Mouse (Mus musculus) A20 (cell line): ENCODE measurements at regions not wholly inside any gene's neighbourhood (a gene's known extent, or its start where the extent isn't known, plus 50 kb on each side); places are given as distances from the start of the nearest gene placed in this dataset.

Experiments
- DNase-seq: peaks from one replicate; pipeline ENCODE4 v3.0.0-alpha.2; 2011; ENCODE audit warnings: low read depth, low spot score

DNA sequence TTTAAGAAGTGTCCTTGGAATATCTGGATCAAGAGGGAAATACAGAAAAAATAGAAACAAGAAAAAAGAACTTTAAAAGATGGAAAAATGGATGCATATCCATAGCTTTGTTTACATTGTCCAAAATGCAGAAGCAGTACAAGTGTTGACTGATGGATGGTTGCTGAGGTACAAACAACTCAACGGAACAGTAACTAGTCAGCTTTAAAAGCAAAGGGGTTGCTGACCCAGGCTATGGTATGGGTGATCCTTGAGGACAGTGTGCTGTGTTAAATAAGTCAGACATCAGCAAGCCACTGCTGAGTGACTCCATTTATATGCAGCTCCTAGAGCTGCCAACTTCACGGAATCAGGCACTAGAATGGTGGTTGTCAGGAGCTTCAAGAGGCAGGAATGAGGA, 338.9 kb upstream of the Tmc3 start:
- no peak for DNase-seq

DNA sequence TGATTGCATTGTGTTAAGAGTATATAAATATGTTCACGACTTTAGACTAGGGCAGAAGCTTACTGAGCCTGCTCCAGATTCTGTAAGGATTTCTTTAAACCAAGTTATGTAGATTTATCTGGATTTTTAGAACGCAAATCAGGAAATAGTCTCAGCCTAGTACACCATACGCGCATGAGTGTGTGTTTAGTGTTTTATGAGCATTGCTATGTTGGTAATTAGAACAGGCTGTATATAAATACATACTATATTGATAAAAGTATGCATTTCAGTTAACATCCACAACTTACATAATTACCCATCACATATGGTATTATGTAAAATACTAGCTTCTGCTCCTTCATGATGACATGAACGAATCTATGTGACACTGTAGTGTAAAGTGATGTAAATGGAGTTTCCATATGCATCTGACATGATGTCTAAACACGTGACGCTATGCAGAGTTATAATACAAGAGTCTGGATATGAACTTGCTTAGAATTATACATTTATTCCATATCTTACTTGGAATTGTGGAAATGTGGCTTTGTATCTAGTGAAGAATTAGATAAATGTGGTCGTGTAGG, 332.6 kb upstream of the Tmc3 start:
- no peak for DNase-seq

DNA sequence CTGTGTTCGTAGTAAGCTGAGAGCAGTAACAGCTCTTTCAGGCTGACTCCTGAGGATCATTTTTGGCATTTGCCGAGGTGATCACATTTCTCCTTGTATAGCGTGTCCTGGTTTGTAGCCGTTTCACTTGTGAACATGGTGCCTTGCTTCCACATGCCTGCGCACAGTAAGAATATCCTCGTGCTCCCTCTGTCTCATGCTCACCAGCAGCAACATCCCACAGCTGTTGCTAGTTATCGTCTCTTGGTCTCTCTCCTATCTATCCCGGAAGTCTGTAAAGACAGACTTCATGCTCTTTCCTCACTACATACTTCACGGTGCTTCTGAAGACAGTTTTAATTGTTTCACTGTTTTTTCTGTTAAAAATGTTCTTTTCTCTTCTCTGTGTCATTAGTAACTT, 331.7 kb upstream of the Tmc3 start:
- no peak for DNase-seq

DNA sequence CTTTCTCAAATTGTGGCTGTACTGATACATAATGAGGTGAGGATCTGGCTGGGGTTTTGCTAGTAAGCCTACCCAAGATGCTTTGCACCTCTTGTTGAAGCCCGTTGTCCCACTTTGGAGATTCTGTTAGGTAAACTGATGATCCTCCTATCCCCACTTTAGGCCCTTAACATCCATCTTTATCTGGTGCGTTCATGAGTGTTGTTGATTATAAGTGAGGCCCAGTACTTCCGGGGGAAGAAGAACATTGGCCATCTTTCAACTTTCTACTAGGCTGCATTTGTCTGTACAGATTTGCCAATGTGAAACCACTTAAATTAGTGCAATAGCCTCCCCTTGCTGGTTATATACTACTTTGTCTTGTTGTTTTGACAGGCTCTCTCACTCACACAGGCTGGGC, 331.3 kb upstream of the Tmc3 start:
- DNase-seq = no peak

DNA sequence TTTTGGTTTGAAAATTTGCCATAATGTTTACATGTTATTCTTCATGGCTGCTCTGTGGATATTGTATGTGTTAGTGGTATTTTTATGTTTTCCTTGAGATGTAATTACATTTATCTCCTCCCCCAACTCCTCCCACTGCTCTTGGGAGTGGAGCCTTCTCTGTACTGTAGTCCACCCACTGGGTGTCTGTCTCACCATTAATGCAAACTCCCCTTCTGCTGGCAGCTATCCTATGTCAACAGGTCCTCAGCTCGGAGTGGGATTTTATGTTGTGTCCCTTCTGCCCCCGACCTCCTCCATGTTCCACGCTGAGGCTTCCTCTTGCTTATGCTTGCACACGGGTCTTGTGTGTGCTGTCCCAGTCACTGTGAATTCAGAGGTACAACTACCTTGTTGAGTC, 330.3 kb upstream of the Tmc3 start:
- no peak for DNase-seq

DNA sequence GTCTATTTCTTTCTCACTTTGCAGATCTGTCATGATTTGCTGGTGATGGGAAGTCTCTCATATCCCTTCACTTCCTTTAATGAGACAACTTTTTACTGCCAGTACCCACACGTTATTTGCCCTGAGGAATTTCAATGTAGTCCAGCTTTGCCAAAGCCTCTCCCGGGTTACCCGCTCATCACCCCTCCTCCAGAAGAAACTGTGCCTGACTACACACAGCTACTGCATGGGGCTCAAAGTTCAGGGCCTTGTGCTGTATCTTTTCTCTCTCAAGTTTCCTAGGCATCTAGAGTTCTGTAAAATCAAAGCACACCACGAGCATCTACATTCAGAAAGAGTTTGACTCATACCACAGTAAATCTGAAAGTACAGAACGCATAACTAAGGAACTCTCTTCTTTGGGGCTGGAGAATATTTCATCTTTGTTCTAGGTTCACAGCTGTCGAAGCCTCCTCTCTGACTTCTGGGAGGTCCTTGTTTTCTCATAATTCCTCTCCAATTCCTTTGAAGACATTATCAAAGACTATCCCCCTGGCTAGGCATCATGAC, 328.4 kb upstream of the Tmc3 start:
- no peak for DNase-seq

DNA sequence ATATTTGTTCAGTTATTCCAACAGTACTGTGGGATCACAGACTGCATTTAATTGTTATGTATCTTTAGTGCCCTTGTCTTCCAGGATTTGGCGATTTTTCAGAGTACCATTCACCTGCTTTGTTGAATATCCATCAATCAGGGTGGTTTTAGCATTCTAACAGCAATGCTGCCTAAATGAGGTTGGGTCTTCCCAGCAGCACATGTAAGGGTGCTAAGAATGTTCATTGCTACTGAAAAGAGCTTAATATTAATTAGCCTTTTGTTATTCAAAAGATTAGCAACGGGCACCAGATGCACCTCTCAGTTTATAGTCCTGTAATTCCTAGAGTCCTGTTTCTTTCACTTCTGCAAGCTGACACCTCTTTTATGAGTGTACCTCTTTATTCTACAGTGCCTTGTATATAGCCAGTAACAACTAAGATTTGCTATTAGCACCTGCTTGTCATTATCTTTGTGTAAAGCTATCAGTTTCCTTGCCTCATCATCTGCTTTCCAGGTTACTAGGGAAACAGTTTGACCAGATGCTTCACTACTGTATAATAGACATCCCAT, 326.3 kb upstream of the Tmc3 start:
- DNase-seq = no peak

DNA sequence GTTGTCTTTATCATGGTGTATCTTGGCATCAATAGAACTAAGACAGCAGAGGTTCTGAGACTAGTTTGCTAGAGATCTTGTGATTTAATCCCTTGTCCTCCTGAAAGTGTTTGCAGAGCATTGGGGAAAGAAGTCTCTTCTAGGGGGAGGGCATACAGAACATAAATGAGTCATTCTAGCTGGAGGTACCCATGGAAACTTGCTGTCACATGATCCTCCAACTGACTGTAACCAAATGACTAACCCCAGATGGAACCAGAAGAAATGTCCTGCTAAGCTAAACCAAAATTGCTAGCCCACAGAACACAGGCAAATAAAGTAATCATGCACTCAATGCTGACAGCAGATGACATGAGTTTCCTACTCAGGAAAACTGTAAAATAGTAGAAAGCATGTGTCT, 323.2 kb upstream of the Tmc3 start:
- no peak for DNase-seq

DNA sequence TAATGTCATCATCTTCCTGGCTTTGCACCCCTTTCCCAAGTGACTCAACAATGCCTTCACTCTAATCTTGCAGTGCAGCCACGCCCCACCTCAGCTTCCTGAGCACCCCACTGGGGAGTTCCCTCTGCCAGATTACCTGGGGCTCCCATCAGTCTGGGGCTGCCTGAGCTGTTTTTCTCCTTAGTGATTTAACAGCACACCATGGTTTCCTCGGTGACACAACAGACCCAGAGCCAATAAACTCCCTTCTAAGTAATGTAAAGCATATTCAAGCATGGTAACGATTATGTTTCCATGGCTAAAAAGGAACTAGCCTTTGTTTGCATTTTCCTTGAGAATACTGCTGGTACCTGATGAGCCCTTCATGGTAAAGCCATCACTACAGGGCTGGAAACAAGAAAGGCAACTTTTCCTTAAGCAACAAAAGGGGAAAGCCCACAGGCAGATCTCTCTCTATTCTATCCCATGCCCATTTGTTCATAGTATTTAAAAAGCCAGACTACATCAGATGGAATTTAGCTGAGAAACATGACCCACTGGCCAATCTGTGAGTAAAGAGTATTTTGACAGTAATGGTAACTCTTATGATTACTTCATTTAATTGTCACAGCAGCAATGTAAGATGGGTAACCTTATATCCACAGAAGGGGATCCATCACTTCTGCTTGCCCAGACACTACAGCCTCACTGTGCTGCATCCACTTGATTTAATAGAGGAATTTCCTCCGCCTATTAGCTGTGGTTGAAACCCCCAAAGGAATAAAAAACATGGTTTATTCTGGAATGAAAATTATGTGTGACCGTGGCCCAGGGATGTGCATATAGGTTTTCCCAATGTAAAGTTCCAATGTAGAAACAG, 294.6 kb upstream of the Tmc3 start:
- DNase-seq = no peak

DNA sequence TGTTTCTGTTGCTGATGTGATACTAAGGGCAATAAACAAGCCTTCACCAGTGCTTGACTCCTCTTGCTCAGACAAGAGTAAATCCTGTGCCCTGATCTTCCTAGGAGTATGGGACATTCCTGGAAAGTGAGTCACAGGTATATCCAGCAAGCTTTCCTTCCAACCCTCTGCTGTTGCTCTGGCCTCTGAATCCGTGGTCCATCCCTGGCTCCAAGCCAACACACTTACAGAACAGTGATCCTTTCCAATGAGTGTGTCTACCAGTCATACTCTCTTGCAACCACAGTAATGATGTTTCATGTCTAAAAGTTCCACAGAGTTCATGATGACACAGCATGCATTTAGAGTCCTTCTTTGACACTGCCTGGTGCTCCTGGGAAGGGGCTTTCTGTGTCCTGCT, 277.6 kb upstream of the Tmc3 start:
- no peak for DNase-seq

DNA sequence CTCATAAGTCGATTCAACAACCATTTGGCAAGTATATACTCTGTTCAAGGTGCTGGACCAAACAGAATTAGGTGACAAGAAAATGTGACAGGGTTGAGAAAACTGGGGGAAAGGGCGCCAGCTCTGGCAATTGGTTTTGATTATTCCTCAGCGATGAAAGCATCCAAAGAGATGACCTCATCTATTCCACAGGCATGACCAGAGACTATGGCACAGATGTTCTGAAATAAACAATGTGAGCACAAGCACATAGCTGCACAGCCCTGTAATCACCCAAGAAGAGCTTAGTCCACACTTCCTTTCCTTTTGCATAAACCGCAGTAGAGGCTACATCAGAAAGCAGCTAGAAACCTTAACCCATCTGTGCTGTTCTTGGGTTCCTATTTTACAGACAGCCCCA, 272.6 kb upstream of the Tmc3 start:
- DNase-seq = no peak

DNA sequence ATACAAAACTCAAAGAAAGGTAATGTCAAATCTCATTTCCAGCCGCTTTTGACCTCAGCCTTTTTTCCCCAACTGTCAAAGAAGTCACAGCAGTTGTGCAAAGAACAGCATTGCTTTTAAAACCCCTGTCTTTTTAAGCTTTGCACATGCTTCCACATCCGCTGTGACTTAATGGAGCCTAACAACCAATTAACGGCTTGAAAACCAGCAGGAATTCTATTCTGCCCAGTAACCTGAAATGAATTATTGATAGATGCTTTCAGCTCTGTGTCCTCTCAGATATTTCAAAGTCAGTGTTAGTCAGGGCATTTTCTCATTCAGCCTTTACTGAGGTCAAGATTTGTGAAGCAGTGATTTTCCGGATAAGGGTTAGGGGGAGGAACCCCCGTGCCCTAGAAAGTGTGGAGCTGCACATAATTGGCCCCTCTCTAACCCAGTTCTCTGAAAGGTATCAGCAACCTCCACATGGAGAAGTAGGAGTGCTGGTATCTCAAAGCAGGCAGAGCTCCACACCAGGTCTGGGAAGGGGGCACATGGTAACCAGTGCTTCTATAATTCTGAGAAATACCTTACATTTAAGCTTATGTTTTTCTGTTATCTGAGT, 254.8 kb upstream of the Tmc3 start:
- DNase-seq = no peak

DNA sequence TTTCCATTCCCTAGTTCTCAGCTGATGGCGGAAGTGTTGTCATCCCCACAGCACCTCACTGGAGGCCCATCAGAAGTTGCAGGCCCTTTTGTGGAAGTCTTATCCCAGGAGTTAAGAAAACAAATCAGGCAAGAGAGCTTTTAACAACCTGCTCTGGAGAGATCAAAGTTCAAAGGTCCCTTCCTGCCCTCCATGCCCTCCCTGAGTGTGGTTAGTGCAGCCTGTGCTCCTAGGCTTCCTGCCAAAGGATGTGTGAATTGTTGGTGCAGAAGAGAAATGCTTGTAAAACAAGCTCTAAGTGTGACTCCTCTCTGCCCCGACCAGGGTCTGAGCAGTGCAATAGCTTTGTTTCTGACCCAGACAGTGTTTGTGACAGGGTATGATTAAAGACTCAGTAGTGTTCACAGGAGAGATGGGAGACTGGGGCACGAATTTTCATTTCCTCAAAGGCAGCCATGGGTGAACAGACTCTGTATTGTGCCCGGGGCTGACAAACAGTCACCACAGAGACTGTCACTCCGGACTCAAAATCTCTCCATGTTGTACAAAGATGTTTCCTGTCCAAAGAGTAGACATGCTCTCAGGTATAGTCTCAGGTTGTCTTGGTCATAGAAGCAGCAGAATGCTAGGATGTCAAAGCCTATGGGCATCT, 237.5 kb upstream of the Tmc3 start:
- DNase-seq = peak; percentile 46

DNA sequence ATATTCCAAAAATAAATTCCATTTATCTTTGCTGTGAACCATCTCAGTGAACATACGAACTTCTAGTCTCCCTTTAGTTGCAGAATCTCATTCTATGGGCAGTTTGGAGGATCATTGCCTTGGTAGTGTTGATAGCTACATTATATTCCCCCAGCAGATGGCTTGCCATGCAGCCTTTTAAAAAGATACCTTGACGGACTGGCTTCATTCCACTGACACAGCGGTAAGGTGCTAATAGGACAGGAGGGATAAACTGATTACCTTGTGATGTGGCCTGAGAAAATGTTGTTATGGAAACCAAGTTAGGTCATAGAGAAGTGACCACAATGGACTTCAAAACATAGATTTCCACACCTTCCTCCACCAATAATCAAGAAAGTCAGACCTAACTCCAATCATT, 215.5 kb upstream of the Tmc3 start:
- DNase-seq = no peak

DNA sequence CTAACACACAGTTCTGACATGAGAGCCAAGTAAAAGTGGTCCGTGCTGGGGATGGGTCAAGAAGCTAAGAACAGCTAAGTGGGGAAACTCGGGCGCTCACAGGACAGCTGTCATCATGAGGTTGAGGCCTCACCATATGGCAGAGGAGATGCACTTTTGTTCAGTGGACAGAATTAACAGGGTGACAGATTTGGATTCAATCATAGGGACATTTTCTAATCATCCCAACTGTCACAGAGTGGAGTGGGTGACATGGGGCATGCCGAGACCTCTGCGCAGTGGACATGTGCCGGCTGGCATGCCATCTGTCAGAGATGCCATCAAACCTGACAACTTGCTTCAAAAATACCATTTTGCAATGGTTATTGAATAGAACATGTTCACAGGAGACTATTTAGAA, 215.1 kb upstream of the Tmc3 start:
- no peak for DNase-seq

DNA sequence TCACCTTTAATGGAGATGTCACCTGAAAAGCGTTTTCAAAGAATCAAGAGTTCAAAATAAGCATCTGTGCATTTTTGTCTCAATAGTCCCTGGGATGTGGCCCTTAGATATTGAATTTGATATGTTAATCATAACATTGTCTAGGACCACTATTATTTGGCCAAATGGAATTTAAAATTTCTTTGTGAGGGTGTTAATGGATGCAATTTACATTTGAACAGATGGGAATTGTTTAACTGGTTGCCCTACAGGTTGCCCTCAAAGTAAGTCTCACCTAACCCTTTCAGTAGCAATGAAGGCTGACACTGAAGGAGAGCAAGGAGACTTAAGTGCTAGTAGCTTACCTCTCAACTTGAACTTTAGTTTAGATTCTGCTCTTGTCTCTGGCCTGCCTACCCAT, 207.9 kb upstream of the Tmc3 start:
- DNase-seq = no peak

DNA sequence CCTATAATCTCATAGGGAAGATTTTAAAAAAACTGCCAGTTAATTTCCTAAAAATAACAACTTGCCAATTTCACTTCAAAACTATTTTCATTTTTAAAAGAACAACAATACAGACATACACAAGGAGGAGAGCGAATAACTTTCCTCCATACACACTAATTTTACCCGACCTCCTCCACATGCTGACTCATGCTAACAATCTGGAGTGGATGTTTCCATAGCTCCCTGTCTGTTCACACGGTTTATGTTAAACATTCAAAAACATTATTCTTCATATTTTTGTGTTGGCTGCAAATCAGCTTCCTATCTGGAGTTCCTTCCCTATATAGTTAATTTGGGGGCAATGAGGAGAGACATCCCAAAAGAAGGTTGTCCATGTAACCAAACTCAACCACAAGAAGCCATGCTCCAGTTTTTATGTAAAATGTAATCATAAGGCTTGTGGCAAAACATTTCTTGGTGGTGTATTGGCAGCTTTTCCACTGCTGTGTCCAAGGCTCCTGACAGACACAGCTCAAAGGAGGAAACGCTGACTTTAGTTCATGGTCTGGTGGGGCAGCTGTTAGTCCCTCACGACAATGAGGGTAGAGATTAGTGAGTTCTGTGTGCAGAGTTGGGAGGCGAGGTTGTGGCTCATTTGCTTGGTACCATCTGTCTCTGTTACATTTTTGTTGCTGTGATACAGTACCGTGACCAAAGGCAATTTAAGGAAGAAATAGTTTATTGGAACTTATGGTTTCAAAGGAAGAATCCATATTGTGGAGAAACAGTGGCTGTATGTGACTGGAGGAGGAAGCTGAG, 203.1 kb upstream of the Tmc3 start:
- DNase-seq = no peak

DNA sequence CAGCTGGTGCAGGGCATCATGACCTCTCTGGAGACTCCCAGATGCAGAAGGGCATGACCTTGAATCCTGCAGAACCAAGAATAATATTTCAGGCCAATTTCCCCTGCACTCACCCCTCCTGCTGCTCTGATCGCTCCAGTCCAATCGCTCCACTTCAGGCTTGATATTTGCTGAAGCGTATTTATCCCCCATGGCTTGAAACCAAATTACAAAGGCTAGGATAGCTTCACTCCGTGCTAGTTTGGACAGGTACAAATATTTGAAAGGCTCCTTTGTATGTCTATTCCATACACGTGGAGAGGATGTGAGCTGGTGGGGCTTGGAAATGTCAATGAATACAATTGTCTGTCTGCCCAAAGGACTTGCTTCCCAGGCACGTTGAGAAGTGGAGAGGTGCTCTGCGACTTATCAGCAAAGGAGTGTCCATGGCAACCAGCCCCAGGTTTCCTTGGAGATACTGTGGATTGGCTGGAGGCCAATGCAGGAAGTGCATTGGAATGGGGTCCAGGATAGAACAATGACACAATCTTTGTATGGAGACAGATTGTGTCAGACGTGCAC, 201.8 kb upstream of the Tmc3 start:
- no peak for DNase-seq

DNA sequence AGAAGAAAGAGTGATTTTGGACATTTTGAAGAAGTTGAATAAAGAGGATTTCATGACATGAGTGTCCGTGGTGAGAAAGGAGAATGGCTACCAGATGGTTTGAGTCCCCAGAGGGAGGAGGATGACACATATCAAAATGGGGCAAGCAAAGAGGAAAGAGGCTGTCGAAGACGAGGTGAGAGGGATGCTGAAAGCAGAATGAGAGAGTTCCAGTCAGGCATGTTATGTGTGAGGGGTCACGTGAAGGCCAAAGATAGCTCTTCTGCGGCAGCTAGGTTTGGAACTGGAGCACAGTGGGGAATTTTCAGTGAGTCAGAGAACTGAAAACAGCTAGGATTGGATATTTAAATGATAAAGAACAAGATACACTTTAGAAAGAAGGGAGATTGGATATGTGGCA, 193.3 kb upstream of the Tmc3 start:
- DNase-seq = no peak

DNA sequence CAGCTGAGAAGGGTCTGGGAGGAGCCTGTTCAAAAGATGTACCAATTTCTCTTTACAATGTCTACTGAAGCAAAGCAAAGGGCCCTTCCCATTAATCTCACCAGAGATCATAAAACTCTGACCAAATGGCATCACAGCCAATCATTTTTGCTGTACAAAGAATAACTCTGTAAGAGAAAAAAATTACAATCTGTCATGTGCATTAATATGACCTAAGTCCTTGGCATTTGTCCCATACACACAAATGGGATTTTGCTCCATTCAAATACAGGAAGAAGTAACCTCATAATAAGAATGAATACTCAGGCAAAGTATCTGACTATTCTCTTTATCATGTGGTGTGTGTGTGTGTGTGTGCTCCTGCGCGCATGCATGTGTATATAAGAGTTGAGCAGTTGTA, 192.5 kb upstream of the Tmc3 start:
- no peak for DNase-seq

DNA sequence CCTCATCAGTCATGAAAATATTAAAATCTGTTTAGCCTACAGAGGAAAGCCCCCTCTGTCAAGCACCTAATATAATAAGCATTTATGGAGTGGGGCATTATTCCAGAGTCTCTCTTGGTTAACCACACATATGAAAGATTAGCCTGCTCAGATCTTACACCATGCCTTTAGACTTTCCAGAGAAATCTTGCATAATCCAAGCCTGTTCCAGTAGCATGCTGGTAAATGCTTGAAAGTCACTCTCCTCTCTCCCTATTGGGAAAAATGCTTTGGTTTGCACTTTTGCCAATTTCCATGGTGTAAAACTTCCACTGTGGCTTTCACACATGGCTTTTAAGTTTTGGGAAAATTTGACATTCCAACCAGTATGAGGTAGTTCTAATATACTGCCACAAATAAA, 192.1 kb upstream of the Tmc3 start:
- DNase-seq = no peak
